Mouse (Mus musculus) frontal cortex, adult (tissue): ENCODE measurements at regions not wholly inside any gene's neighbourhood (a gene's known extent, or its start where the extent isn't known, plus 50 kb on each side); places are given as distances from the start of the nearest gene placed in this dataset.

Experiments
- ATAC-seq: cut with Nextera tagmentation; 2 replicates; pipeline ENCODE4 v1.9.2; 2017; ENCODE audit warnings: mild to moderate bottlenecking, moderate library complexity, mixed read lengths; ENCODE audit not compliant: low TSS enrichment

- no peak for ATAC-seq
These were observed 517.1 kb upstream of the Adam5 start for GRCm38 (mm10) chr8:25341225-25341624.

GRCm38 (mm10) chr8:25340729-25341128 lies 516.6 kb upstream of the Adam5 start:
- ATAC-seq = no peak

GRCm38 (mm10) chr8:25332120-25332607 lies 508.0 kb upstream of the Adam5 start:
- no peak for ATAC-seq

DNA sequence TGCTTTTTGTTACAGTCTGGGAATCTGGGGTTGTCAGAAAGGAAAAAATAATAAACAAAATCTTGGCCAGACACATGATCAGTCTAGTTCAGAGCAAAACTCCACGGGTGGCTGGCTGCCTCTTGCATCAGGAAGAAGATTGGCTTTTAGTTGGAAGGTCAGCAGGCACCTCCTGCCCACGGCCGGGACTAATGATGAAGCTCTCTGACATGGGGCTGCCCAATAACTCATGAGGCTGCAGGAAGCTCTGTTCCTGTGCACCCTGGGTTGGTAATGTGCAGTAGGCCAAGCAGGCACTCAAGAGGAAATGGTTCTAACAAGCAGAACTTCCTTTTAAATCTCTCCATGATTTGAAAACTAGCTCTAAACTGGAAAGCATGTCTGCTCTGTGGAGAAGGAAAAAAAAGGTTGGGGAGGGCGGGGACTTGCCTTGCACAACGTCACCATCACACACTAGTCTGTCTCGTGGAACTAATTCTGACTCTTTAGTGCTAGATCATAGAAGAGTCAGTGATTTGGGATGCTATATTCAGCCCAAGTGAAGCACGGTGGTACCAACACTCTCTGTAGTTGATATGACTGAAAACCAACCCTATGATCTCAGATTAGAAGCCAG lies 507.1 kb upstream of the Adam5 start:
- no peak for ATAC-seq

DNA sequence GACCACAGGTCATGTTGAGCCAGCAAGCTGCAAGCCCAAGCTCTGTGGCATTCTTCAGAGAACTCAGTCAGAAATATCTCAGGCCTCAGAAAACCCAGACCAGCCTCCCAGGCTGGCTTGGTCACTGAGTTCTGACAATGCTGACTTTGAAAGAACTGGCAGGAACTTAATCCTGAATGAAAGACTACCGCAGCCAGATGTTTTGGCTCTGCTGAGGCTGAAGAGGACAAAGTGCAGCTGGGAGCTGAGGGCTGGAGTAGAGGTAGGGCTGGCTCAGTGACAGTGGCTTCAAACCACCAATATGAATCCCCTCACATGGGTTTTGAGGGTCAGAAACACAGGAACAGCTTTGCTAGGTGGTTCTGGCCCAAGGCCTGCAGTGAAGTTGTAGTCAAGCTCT lies 505.6 kb upstream of the Adam5 start:
- no peak for ATAC-seq

- no peak for ATAC-seq
These were observed 504.1 kb upstream of the Adam5 start for GRCm38 (mm10) chr8:25328318-25328717.

DNA sequence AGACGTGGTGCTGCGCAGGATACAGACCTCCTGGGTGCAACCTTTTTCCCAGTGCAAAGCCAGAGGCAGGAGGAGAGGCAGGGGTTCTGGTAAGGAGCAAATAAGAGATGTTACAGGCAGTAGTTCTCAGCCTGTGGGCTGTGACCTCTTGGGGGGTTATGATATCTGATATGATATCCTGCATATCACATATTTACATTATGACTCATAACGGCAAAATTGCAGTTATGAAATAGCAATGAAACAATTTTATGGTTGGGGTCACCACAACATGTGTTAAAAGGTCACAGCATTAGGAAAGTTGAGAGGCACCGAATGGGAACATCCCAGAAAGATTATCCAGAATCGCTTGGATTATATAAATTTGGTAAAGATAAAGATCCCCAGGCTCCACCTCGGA lies 502.8 kb upstream of the Adam5 start:
- ATAC-seq = no peak

- ATAC-seq = no peak
These were observed 502.1 kb upstream of the Adam5 start for GRCm38 (mm10) chr8:25326257-25326656.

DNA sequence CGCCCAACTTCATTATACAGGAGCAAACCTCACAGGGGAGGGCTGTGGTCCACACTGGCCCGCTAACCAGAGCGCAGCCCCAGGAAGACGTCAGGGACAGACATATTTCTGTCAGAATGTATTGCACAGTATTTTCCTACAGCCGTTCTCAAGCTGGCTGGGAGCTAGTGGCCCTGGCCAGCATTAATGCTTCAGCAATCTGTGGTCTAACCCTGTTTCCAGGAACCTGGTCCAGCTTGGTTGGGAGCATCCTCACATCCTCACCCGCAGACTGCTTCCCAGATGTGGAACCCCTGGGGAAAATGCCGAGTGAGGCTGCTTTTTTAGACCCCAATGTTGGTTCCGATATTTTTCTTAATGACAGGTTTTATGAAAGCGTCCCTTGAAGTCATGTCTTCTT lies 500.6 kb upstream of the Adam5 start:
- no peak for ATAC-seq

DNA sequence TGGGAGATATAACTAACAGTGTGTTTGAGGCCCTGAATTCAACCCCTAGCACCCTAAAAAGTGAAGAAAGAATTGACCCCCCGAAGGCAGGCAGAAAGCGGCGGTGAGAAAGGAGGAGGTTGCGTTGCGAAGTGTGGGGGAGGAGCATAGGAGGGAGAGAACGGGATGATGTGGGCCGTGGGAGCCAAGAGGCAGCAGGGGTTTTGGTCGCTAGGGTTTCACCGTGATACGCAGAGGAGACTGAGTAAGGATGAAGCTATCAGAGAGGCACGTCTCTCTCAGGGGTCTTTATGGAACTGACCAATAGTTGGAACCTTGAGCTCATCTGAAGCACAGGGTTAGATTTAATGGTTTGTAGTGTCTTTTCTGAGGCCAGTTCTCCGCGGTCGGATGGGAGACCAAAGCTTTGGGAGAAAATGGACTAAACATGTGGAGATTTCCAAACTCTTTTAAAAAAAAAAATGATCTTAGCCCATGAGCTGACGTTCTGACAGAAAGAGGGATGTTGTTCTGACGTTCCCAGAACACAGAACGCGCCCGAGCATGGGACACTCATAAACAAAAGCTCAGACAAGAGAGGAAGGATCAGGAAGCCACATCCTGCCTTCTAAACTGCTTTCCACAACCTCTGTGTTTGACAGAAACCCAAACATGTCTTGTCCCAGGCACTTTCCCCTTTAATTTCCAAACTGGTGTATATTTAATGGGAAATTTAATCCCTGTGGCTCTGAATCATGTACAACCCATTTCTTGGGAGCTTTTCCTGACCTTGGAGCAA lies 499.7 kb upstream of the Adam5 start:
- no peak for ATAC-seq

DNA sequence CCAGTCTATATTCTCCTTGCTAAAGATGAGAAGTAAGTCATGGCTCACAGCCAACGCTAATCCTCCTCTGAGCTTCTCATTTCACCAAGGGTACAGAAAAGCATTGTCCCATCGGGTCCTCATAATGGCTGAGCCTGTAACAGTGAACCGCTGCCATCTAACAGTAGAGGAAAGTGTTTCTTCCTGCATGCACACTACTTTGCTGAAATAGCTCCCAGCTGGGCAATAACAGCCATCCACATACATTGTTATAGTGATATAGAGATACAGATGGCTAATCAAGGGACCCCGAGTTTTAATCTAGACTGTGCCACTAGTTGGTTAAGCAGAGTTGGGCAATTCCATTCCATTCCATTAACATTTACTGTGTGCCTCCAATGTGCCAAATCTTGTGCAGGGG lies 492.2 kb upstream of the Adam5 start:
- no peak for ATAC-seq

DNA sequence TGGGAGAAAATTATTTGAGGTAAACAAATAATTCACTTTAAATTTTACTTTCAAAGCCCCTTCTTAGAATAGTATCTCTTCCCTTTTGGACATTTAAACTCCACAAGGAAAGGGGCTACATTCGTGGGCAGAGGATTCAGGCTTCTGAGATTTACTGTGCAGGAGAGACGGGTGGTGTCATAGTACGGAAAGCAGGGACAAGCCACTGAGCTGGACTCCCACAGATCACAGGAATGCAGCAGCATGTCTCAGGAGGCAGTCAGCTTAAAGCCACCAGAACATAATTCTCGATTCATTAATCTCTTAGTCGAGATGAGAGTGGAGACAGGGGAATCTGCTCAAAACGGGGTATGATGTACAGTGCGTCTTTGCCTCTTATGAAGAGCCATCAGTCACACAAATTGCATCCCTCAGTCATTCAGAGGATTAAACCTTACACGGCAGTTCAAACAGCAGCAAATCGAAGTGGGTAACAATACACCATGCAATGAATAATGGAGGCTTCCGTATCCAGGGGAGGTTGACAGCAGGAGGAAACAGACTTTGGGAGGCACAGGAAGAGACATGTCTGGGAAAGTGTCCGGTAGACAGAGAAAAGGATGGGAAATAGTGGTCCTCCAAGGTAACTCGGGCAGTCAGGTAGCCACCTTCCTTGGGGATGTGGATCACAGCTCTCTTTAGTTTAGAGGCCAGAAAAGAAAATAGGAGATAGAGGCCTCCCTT lies 487.8 kb upstream of the Adam5 start:
- ATAC-seq = no peak

GRCm38 (mm10) chr8:25307956-25308355 lies 483.8 kb upstream of the Adam5 start:
- ATAC-seq = no peak

GRCm38 (mm10) chr8:25307511-25307910 lies 483.3 kb upstream of the Adam5 start:
- ATAC-seq = no peak

DNA sequence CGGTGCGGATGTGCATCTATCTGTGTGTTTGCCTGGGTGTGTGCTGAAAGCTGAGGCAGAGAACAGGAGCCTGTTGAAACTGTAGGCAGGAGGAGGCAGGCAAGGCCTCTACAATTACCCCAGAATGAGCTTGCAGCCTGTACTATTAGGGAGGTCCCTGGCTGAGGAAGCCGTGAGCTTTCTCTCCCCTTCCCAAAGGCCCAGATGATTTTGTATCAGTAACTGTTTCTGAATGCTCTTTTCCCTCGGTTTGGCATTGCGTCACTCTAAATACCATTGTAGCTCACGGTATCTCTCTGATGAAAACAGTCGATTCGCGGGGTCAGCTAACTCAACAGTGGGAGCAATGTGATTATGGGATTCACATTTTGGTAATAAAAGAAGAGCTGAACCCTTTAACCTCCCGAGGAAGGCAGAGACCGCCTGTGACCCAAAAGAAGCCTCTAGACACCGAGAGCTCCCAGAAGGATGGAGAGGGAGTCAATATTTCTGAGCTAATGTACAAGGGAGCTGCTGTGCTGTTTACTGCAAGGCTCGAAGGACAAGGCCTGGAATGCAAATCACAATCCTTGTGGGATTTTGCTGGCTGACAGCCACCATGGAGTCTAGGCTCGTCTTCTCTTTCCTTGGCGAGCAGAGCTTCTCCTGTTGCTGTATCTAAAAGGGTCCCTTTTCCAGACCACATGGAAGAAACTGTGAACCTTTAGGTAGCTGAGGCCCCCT lies 482.8 kb upstream of the Adam5 start:
- ATAC-seq = no peak
